Mouse (Mus musculus): ENCODE measurements around the gene Cox10. TPM values are rescaled to one million over a fixed set of nuclear protein-coding genes. Genes with fewer than 3 reads are reported as not detected.

Gene Cox10
- polyA plus RNA-seq (2012; rRNA removed) = 4.9 and 5.1 TPM in 2 replicates

DNA sequence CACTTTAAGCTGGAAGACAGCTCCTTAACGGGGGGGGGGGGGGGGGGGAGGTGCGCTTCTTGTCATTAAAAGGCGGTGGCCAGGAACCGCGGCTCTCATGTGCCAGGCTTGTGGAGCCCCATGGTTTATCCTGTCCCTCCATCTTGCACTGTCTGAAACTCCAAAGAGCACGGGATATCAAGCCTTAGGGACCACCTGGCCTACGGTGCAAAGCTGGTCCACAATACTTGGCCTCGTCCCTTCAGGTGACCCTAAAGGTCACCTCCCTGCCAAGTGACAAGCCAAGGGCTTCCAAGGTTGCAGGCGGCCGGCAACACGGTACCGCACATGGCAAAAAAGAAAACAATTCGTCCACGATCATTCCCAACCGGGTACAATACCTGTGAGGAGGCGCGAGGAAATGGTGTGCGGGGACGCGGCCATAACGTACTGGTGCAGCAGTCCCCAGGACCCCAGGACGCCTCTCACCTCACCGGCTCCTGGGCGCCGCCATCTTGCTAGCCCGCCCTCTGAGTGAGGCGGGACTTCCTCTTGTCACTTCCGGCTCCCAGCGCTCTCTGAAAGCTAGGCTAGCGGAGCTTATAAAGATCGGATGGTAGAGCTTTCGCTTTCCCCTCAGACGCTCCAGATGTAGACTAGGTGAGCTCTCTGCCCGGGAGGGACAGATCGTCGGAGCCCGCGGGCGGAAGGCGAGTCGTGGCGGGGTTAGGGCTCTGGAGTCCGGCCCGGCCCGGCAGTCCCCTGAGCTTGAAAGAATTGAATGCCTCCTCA lies at the start of gene Cox10:
Gene Cox10 (minus strand): TSS at position 513 of the 771 bp plus-strand sequence.

GRCm38 (mm10) chr11:63922091-63922621 lies 157.1 kb downstream of the Cox10 start, which contains the start of gene Hs3st3b1:
TSS of gene Hs3st3b1 (minus strand) at chr11:63922290.

Other genes with a start within 250 kb of the Cox10 start
- 12.4 and 14.5 TPM in 2 replicates for gene Hs3st3b1, start 157.2 kb downstream of the Cox10 start, polyA plus RNA-seq (2012; rRNA removed)

All from liver, embryonic 18 days (tissue).